Mouse (Mus musculus) erythroblast, adult 5-6 weeks (primary cell): ENCODE results near the gene Cog6. TPM values are rescaled to one million over a fixed set of nuclear protein-coding genes. Genes with fewer than 3 reads are reported as not detected.

Experiments used
- ATAC-seq: replicated peaks from 2 replicates; pipeline ENCODE4 v1.8.0; 2016; ENCODE audit warnings: moderate number of reproducible peaks, mild to moderate bottlenecking, moderate TSS enrichment, inconsistent platforms; ENCODE audit not compliant: poor library complexity, low FRiP score, severe bottlenecking
- total RNA-seq, 2 experiments: library from RNA; stranded (forward) in 1 of 2; stranded (reverse) in 1 of 2; fragments of 150-400 nt in 1 of 2; fragments of 200-764, 138-1000 nt in 1 of 2; gene quantifications; 2 replicates each; pipeline versions ENCODE4 v1.2.3 to v1.2.4; 2015 to 2017; ENCODE audit warnings: low replicate concordance in 2 of 2

Gene Cog6
- total RNA-seq (2015; ENCODE audit: low replicate concordance) (4.4 and 9.6 TPM in 2 replicates), total RNA-seq (2017; ENCODE audit: low replicate concordance) (6.5 and 9.1 TPM in 2 replicates)

DNA sequence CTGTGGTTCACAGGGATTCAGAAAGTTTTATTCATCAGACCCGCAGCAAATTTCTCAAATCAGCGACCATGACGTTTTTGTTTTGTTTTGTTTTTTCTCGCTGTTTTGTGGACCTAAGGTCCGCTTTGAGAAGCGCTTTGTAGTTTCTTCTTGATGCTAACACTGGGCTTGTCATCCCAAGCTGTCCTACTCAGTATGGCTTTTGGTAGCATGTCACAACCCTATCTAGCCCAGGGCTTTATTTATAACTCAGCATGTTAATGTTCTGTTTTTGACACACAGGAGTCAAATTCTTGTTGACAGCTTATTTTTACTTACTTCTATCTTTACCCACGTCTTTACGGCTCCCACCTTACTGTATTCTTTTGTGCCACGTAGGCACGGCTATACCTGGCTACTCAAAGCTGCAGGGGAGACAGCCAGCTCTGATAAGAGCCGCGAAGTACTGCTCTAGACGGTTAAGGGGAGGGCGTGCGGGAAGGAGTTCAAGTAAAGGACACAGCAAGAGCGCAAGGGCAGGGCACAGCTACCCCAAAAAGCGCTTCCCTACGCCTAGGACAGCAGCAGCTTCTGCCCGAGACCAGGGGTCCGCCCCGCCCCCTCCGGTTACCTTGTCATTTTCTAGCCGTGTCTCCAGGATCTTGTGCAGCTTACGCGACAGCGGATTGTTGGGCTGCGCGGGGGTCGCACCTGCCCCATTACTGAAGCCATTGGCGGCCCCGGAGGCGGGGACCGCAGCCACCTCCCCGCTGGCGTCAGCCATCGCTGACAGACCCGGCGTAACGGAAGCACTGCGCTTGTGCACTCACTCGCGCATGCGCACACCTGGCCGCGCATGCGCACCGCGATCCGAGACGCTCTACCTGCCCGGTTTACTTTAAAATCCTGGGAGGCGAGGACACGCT, at the start of gene Cog6:
TSS of gene Cog6 (minus strand) at position 802 of the 905 bp plus-strand sequence.
- ATAC-seq = peak; percentile 99

DNA sequence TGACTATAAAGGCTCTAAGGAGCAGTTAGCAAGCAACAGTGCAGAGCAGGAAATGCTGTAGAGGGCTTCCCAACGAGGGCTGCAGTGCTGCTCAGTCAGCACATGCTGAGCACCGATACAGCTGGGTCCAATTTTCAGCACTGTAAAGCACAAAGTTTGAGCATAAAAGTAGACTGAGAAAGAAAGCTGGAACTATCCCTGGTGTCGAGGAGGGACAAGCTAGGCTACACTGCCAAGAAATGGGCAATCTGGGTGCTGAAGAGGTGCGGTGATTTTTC, 49.0 kb upstream of the Cog6 start:
- no peak for ATAC-seq

DNA sequence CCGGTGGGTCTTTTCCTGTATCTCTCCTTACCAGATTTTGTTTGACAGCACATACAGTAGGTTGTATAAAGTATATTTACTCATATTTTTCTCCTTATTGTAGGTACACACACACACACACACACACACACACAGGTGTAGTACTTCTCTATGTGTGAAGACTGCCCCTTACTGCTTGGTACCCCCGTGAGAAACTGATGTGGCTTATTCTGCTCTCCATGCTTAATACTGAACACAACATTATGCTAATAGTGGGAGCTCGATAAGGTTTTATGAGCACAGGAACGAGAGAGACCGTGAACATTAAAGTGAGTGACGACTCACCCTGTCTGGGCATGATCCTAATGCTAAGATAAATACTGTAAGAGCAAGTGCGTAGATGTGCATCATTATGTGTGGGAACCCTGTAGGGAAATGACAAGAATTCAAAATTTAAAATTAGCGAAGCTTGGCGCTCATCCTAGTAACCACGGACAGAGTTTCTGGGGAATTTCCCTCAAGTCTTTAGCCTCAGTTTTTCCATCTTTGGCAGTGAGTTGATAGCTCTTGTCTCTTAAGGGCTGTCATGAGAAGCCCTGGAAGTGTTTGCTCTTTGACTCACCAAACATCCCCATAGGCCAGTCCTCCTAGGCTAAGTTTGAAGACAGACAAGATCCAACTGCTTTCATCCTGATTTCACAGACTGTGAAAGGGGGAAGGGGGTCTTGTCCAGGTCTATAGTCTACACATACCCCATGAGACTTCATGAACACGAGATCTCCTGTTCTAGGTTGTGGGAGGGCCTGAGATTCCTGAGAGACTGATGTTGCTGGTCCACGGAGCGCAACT, 48.4 kb upstream of the Cog6 start:
- ATAC-seq = no peak

DNA sequence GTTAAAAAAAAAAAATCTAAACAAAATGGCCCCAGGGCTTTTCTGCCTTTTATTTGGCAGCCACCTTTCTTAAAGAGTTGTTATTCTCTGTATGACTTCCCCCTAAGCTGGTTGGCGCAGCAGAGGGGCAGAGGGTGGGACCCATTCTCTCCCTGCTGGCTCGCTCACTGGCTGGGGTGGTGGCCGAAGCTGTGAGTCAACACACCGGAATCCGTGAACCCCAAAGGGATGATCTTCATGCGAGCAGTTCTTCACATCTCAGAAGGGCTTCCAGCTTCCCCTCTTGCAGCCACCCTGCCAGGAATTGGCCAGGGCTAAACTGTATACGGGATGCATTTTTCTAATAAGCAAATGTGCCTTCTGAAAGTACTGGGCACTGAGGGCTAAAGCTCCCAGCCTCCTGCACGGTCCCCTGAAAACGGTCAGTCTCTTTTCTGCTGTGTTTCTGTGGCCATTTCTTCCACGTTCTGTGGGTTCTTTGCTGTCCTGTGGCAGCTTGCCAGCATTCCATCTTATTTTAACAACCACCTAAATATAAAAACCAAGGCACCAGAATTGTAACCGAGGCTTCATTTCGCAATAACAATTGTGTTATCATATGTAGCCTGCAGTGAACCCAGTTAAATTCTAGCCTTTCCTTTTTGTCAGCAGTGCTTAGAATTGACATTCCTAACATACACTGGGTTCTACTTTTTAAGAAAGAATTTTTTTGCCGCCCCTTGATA, 46.5 kb upstream of the Cog6 start:
- ATAC-seq = no peak

DNA sequence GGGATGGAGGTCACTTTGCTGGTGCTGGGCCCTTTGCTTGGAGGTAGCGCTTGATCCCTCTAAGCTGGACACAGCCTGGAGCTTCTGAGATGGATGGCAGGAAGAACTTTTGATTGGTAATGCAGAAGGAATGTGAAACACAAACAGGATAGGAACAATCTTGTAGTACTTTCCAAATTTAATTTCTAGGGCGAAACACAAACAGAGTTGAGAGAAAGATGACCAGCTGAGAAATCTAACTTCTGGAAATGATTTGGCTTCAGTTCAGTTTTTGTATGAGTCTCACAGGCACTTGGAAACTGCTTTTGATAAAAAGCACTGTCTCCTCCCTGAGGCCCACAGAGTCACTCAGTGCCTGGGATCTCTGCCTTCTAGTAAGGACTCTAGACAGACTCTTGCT, 42.9 kb upstream of the Cog6 start:
- no peak for ATAC-seq

DNA sequence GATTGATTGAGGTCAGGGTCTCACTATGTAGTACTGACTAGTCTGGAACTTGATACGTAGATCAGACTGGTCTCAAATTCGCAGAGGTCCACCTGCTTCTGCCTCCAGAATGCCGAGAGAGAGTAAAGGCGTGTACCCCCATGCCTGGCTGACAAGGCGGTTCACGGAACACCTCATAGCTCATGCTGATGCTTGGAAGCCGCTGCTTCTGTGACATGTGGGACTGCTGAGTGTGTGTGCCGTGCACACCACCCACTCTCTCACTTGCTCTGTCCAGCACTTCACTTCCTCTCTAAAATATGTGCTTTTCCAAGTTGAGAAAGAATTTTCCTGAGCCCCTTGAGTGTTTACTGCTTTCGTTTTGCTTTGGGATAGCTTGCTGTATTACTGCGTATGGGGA, 39.4 kb upstream of the Cog6 start:
- no peak for ATAC-seq

DNA sequence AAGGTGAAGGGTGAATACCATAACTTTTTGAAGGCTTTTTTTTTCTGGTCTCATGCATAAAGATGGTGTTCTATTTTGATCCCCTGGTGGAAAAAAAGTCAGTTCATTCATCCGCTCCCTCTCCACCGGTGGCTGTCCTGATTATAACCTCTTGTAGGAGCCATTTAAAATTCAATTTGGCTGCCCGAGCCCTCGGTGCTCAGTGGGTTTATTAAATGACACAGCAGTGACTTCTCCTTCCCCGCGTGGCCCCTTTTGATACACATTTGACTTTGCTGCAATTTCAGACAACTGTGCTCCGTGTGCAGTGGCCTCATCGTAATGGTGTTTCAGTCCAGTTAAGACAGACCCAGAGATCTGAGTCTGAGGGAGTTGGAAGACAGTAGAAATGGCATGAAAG, 35.3 kb upstream of the Cog6 start:
- ATAC-seq = no peak

DNA sequence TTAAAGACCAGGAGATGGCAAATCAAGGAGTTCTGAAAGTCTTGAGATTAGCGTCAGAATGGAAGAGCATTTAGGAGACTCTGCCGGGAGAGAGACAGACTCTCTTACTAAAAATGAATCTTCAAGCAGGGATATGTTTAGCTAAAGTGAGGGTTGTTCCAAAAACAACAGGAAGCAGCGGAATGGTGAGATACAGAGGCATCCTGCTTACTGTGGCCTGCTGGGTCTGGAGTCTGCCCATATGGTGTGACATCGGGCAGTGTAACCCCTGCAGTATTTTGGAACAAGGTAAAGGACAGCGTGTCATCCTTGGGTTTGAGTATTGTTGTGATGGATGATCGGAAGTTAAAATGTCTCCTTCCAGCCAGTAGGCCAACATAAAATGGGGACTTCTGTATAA, 29.3 kb upstream of the Cog6 start:
- ATAC-seq = no peak

DNA sequence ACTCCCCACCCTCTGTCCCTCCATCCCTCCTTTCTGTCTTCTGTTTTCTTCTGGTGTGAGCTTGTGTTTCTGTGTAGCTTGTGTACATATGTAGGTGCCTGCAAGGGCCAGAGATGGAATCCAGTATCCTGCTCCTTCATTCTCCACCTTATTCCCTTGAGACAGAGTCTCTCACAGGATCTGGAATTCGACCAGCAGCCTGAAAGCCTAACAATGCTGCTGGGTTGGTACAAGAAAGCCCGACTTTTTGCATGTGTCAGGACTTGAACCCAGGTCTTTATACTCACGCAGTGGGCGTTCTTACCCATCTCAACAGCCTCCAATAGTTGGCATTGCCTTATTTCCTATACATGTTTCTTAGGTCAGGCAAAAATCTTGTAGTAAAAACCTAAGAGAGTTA, 28.7 kb upstream of the Cog6 start:
- ATAC-seq = no peak

DNA sequence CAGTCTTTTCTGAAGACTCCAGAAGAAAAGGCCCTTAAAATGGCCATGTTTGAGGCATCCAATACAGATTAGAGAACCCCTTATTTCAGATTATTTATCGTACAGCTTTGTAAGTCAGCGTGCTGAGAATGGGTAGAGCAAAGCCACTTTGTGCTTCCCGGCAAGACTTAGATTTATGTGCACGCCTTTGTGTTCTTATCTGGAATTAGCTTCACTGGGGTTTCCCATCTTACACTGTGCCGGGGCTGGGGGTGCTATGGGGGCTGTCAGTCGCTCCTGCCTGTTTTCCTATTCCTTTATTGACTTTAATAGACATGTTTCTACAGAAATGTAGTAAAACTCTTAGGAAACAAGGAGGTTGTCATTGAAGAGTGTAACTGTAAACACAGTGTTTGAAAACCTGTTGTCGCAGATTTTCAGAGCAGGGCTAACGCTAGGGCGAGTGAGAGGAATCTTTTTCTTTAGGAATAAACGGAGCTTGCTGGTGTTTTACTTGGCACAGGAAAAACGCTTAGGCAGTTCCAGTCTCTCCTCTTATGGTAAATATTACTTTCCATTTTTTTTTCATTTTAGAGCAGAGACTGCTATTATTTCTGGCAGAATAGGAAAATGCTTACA, 27.8 kb upstream of the Cog6 start:
- no peak for ATAC-seq

DNA sequence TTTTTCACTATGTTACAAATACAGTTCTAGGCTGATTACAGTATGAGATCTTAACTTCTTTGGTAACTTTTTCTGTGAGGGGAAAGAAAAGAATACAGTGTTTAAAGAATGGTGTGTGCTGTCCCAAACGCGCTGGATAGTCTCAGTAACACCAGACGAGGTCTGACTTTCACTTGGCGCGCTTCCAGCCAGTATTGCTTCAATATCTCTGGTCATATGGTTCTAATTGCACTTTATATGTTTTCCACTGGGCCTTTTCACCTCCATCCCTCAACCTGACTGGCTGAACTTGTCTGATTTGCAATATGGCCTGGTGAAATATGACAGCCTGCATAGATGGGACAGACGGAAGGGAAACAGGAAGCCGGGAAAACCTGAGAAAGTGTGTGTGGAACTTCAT, 27.2 kb upstream of the Cog6 start:
- no peak for ATAC-seq

DNA sequence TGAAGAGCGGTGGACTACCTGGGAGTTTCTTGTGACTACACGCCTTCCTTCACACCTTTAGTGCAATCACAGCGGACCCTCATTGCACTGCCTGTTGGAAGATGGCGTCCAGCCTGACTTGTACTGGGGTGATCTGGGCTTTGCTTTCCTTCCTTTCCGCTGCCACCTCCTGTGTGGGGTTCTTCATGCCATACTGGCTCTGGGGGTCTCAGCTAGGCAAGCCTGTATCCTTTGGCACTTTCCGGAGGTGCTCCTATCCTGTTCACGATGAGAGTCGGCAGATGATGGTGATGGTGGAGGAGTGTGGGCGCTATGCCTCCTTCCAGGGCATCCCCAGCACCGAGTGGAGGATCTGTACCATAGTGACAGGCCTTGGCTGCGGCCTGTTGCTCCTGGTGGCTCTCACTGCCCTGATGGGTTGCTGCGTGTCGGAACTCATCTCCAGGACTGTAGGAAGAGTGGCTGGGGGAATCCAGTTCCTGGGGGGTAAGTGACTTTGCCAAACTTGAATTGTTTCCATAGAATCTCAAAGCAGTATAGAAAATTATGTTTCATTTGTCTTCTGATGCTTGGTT, 26.3 kb upstream of the Cog6 start:
- no peak for ATAC-seq

DNA sequence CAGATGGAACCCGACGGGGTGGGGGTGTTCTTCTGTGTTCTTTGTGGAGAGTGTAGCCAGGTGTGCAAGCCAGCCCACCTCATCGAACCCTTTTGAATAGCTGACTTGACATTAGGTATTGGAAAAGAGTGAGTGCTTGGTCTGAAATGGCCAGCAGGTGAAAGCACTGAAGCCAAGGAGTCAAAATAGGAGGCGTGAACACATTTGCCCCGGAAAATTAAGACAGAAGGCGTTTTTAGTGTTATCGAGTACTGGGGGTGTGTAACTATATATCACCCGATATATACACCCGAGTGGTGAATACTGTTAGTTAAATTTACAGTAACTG, 25.2 kb upstream of the Cog6 start:
- ATAC-seq = no peak

DNA sequence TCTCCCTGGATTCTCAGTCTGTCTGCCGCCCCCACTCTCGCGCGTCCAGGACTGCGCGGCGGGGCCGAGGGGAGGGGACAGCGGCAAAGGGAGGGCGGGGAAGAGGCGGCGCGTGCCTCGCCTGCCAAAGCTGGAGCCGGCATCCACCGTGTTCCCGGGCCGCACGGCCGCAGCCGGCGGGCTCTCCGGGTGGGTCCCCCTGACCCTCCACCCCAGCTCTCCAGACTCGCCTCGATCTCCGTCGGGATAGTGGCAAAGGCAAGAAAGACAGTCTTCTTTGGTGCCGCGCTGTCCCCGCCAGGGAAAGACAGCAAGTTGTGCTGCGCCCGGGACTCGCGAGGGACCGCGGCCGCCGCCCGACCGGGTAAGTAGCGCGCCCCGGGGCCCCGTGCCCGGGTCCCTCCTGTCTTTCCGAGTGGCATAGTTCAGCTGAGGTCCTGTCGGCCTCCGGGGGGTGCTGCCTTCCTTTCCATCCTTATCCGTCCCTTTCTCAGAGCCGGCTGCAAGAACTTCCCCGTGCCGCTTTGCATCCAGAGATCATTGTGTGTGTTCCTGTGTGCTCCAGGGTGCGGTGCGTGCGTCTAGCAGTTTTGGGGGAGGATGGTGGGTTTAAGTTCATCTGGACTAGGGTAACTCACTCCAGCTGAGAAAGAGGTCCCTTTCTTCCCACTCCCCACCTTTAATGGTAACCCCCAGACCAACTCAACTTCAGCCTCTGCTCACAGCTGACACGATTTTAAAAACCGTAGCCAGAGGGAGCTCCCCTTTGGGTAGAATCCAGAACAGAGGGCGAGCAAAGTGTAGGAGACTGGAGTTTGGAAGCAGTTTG, 24.6 kb upstream of the Cog6 start, which contains the start of gene Lhfp:
TSS of gene Lhfp (plus strand) at position 118 of the 829 bp plus-strand sequence.
- ATAC-seq = no peak

DNA sequence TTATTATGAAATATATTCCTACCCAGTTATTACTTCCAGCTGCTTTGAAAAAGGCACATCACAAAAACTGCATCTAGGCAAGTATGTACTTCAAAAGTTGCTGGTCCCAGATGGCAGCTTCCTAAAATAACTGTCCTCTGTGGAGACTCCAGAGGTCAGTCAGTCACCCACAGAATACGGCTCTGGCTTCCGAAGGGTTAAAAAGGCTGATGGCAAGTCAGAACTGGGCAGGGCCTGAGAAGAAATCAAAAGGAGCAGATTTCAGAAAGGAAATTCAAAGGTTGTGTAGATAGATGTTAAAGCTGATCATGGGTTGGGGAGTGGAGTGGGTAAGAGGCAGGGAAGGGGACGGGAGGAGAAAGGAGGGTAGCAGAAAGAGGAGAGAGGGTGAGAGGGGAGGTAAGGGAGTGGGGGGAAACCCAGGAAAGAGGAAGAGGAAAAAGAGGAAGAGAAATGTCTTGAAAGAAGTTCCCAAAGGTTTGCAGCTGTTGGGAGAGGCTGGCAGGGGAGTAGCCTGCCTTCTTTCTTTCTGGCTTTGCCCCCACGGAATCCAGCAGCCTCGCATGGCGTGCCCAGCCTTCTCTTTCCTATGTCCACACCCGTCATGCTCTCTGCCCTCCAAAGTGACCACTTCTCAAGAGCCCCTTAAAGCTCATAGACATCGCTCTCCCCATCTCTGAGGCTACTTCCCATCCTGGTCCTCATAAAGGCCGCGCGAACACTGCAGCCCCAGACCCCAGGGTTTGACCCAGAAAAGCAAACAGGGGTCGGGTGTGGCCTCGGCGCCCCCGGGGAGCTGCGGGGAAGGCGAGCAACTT, 23.8 kb upstream of the Cog6 start:
- ATAC-seq = no peak

DNA sequence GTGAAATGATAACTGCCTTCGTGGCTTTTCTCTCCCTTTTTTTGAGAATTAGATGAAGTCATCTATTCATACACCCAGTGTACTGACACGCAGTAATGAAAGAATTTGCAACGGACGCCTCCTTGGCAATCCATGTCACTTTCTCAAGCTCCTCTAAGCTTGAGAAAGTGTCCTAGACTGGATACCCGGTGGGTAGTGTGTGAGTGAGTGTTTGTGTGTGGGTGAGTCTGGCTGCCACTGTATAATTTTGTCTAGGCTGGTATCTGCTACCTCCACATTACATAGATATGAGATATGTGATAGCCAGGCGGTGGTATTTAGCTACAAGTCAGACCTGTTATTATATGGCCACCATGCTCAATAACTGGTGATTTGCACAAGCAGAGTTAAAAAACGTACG, 22.7 kb upstream of the Cog6 start:
- ATAC-seq = no peak

DNA sequence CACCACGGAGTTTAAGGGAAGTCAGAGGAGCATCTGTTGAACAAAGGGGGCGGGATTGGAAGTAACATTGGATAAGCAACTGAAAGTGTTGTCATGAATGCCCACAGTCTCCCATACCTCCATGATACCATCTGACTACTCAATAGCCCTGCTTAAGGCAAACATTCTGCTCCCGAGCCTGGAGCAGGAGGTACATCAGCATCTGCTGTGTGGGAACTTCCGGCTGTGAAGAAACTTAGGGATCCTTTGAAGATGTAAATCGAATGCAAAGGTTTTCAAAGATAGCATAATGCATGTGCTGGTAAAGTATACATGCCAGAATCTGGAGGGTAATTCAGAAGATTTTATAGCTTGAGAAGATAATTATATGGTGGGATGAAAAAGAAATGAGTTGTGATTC, 21.9 kb upstream of the Cog6 start:
- ATAC-seq = no peak

DNA sequence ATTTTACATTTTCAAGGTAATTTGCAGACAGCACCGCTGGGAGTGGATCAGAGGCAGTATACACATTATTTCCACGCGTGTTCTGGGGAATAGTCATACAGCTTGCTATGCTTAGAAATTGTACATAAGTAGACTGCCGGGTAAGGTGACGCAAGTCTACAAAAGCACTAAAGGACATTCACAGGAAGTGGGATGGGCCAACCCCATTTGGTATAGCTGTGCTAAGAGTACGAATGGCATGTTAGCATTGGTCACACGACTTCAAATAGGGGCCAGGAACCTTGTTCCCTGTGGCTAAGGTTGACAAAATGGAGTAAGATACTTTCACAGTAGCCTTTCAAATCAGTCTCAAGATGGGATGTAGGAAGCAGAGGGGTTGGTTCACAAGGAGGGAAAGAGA, 19.9 kb upstream of the Cog6 start:
- no peak for ATAC-seq
